Mouse (Mus musculus): ENCODE data around the gene Wwox. TPM values are rescaled to one million over a fixed set of nuclear protein-coding genes. Genes with fewer than 3 reads are reported as not detected.

Gene Wwox
- total RNA-seq, 4 experiments from 2014 or later: 4.4 to 6.0 (median 5.5) TPM

DNA sequence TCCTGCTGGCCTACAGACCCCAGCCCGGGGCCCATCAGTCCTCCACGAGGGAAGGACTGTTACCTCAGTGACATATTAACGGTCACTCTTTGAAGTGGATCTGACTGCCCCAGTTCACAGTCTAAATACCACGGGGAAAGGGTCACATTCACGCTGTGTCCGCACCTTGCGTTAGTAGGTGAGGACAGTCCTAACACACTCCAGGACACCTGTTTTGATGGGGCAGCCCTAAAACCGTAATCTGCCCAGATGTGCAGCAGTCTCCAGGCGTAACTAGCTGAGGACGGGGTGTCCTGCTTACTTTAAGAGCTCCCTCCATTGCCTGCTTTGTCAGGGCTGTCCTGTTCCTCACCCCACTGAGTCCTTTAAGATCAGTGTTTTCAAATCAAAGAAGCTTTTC is 160.1 kb downstream of the Wwox start:
- DNase-seq (ENCODE audit: low spot score in 2 of 2): no peak

- no peak for DNase-seq (ENCODE audit: low spot score in 2 of 2)
Observed at GRCm38 (mm10) chr8:114600196-114600595, 160.7 kb downstream of the Wwox start.

DNA sequence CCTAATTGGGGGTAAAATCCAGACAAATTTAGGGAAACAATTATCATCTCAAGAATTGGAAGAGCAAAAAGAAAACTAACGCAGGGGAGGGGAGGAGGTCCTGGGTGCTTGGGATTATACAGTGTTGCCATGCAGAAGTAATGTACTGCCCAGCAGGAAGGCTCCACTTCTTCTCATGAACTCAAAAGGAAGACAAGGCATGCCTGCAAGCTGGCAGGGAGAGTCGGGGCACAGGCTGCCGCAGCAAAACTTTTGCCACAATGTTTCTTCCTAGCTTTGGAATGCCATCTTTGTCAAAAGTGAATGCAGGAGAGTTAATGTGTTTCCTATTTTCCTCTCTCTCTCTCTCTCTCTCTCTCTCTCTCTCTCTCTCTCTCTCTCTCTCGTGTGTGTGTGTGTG is 163.6 kb downstream of the Wwox start:
- no peak for DNase-seq (ENCODE audit: low spot score in 2 of 2)

GRCm38 (mm10) chr8:114603561-114603960 is 164.1 kb downstream of the Wwox start:
- DNase-seq (ENCODE audit: low spot score in 2 of 2): no peak

GRCm38 (mm10) chr8:114604315-114604714 is 164.9 kb downstream of the Wwox start:
- no peak for DNase-seq (ENCODE audit: low spot score in 2 of 2)

- no peak for DNase-seq (ENCODE audit: low spot score in 2 of 2)
Observed at GRCm38 (mm10) chr8:114605651-114606050, 166.2 kb downstream of the Wwox start.

- DNase-seq (ENCODE audit: low spot score in 2 of 2): no peak
Observed at GRCm38 (mm10) chr8:114609330-114609729, 169.9 kb downstream of the Wwox start.

DNA sequence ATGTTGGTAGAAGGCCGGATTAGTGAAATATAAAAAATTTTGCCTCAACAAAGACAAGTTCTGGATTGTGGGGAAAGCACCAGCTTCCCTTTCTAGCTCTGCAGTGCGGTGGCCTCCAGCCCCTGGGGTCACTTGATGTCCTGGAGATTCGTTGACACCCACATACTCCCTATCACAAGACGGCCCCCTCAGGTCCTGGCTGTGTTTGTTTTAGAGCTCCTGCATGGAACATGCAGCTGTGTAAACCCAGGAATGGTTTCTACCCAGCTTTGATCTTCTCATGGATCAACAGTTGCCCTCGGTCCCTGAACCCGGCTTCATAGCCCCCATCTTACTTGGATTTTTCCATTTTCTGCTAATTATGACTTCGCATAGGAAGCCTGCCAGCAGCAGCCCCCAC is 171.6 kb downstream of the Wwox start:
- no peak for DNase-seq (ENCODE audit: low spot score in 2 of 2)

DNA sequence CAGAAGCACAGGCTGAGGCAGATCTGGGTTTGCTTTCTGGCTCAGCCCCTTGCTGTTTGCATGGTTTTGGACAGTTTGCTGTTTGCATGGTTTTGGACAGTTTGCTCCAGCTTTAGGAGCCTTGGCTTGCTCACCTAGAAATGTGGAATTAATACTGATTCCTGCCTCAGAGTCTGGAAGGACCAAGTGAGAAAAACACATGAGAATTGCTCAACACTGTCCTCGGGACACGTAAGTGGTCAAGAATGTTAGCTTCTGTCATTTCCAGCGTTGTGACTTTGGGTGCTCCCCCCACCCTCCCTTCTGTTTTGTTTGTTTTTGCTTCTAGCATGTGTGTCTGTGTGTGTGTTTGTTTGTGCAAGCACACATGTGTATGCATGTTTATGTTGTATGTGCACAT is 172.6 kb downstream of the Wwox start:
- no peak for DNase-seq (ENCODE audit: low spot score in 2 of 2)

GRCm38 (mm10) chr8:114615413-114615812 is 176.0 kb downstream of the Wwox start:
- no peak for DNase-seq (ENCODE audit: low spot score in 2 of 2)

GRCm38 (mm10) chr8:114615908-114616307 is 176.5 kb downstream of the Wwox start:
- DNase-seq (ENCODE audit: low spot score in 2 of 2): no peak

- DNase-seq (ENCODE audit: low spot score in 2 of 2): no peak
Observed at GRCm38 (mm10) chr8:114618908-114619508, 179.6 kb downstream of the Wwox start.

DNA sequence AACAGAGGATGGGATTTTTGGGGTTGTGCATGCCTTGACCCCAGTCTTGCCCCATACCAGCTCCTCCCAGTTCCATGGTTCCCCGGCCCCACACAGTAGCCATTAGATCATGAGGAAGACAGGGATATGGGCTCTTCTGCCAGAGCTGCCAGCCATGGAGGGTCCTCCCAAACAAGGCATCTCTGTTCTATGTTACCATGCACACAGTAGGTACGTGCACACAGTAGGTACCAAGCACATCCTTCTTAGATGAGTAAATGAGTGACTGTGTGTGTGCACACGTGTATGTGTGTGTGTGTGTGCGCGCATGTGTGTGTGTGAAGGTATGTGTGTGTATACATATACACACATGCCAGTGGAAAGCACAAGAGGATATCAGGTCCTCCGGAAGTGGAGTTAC is 185.9 kb downstream of the Wwox start:
- DNase-seq (ENCODE audit: low spot score in 2 of 2): no peak

GRCm38 (mm10) chr8:114626897-114627296 is 187.4 kb downstream of the Wwox start:
- no peak for DNase-seq (ENCODE audit: low spot score in 2 of 2)

DNA sequence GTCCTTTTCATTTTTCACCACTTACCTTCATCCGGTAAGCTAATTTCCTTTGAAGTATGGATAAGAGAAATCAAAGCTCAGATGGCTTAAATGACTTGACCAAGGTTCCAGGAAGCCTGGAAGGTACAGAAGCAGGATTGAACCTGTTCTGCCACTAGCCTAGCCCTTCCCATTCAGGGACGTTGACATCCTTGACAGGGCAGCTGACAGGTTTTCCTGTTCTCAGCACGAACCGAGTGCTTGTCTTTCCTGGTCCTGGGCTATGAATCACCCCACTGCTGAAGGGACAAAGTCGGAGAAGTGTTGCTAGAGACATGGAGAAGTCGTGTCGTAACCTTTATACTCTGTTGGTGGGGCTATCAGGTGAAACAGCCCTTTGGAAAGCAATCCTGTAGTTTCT is 190.3 kb downstream of the Wwox start:
- no peak for DNase-seq (ENCODE audit: low spot score in 2 of 2)

DNA sequence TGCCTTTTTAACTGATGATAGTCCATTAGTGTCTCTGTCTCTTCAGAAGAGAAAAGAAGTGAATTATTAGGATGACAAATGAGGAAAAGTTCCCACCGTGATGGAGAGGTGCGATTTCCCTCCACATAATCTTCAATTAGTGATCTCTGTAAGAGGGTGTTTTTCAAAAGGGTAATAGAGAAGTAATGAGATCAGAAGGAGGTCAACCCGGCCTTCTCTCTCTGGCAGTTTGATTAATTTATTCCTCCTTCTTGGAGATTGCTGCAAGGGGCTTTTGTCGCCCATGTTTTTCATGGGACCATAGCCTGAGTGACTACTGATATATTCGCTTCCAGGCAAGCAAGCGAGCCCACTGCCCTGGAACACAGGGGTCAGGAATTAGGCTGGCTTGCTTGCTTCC is 191.6 kb downstream of the Wwox start:
- no peak for DNase-seq (ENCODE audit: low spot score in 2 of 2)

DNA sequence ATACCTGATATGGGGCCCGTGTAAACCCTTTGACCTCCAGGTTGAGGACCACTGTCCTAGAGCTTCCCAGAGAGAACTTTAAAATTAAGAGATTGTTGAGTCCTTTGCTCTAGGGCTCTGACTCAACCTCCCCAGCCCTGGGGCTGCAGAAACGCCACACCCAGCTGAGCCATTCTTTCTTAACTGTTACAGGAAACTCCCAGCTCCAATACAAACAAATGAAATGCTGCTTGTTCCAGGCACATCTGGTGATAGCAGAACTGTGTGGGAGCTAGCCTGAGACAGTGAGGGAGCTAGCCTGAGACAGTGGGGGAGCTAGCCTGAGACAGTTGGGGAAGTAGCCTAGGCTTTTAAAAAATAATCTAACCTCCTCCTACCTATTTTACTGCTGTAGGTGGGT is 194.7 kb downstream of the Wwox start:
- DNase-seq (ENCODE audit: low spot score in 2 of 2): no peak

- DNase-seq (ENCODE audit: low spot score in 2 of 2): no peak
Observed at GRCm38 (mm10) chr8:114634669-114635410, 195.4 kb downstream of the Wwox start.

DNA sequence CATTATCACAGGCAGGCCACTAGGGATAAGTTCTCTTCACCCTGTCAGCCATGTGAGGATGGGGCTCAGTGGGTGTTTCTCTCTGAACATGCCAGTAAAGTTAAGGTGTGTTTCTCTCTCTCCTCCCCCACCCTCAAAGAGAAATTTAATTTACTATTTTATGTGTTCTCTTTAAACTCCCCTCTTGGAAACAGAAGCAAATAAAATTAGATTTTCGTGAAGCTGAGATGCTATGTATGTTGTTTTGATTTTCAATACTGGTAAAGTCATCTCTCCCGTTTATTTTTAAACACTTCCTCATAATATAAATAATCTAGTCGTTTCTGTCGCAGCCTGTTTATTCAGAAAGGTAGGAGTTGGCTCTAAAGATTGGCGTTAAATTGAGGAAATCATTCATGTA is 196.9 kb downstream of the Wwox start:
- no peak for DNase-seq (ENCODE audit: low spot score in 2 of 2)

DNA sequence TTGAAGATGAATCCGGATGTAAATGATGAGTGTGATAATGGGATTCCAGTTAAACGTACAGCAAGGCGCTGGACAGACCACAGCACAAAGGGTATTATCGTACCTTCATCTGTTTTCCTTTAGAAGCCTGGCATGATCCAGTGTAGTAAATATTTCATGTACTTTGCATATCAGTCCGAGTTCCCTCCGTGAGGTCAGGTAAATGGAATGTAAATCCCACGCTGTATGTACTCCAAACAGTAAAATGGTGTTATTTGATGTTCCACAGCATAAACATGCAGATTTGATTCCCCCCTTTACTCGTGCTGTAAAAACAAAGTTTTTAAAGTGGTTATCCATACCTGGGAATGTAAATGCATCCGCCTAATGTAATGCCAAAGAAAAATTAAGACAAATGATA is 202.4 kb downstream of the Wwox start:
- DNase-seq (ENCODE audit: low spot score in 2 of 2): no peak

DNA sequence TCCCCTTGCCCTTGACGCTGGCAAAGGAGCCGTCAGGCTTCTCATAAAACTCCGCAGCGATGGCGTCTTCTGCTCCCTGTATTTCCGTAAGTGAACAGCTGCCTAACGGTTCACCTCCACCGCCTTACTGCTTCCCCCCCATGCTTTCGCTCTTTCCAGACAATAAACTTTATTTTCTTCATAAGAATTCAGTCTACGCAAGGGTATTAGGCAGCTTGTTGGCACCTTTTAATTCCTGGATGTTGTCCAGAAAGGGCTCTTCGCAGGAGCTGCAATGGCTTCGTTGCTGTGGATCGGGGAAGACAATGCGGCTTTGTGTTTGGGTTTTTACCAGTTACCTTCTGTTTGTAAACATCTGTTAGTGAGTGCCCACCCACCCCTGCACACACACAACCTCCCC is 211.3 kb downstream of the Wwox start:
- DNase-seq (ENCODE audit: low spot score in 2 of 2): no peak

GRCm38 (mm10) chr8:114657789-114658188 is 218.3 kb downstream of the Wwox start:
- no peak for DNase-seq (ENCODE audit: low spot score in 2 of 2)

GRCm38 (mm10) chr8:114658475-114658874 is 219.0 kb downstream of the Wwox start:
- no peak for DNase-seq (ENCODE audit: low spot score in 2 of 2)
